Mouse (Mus musculus) embryonic facial prominence, embryonic 10.5 days (tissue): Measurements from ENCODE around the gene Art2b. TPM values are rescaled to one million over a fixed set of nuclear protein-coding genes. Genes with fewer than 3 reads are reported as not detected.
"Not testable (repeated sequence)": the region's sequence is repeated elsewhere in the genome, so short reads cannot be mapped to it uniquely, and the experiment has no call there.

ENCODE experiments used
- DNase-seq: peaks from one replicate; pipeline ENCODE4 v3.0.0-alpha.2; 2017; ENCODE audit warnings: low spot score
- H3K27ac ChIP-seq: fragments of 300-500 bp; sonication (generic); replicated peaks from 2 replicates; pipeline ENCODE4 v1.5.1; 2016; ENCODE audit warnings: mild to moderate bottlenecking
- H3K27me3 ChIP-seq: fragments of 300-500 bp; sonication (generic); replicated peaks from 2 replicates; pipeline ENCODE4 v1.6.1; 2016; ENCODE audit warnings: low read depth, mild to moderate bottlenecking; ENCODE audit not compliant: poor library complexity, severe bottlenecking
- H3K36me3 ChIP-seq: fragments of 300-500 bp; sonication (generic); replicated peaks from 2 replicates; pipeline ENCODE4 v1.6.1; 2016; ENCODE audit warnings: mild to moderate bottlenecking, moderate library complexity
- H3K4me1 ChIP-seq: fragments of 300-500 bp; sonication (generic); 2 replicates; pipeline ENCODE4 v1.6.1; 2016
- H3K4me3 ChIP-seq: fragments of 300-500 bp; sonication (generic); 2 replicates; pipeline ENCODE4 v1.5.1; 2016; ENCODE audit warnings: mild to moderate bottlenecking, moderate library complexity
- H3K9me3 ChIP-seq: fragments of 300-500 bp; sonication (generic); 2 replicates; pipeline ENCODE4 v1.6.1; 2016; ENCODE audit warnings: mild to moderate bottlenecking
- WGBS: fragments of 180-500 bp; shearing (Covaris S2); methylation state at CpG from one replicate; pipeline ENCODE4 v1.1.7; 2016; 5-methylcytosine and 5-hydroxymethylcytosine counted together
- polyA plus RNA-seq: library from polyadenylated mRNA; unstranded; fragments of >200 nt; fragmentation: Nextera tagmentation; extraction: Ambion mirVana; gene quantifications from 2 replicates; pipeline ENCODE4 v1.2.1, GENCODE M21; 2016

Art2b gene
- not detected in 2 replicates for polyA plus RNA-seq

GRCm38 (mm10) chr7:101585408-101585807 lies at the start of gene Art2b:
Art2b (minus strand) TSS chr7:101585600.
- DNase-seq, result no peak
- Histone ChIP-seq H3K36me3 (no peaks in the 10 kb centered on the region), H3K9me3 (no peaks in the 10 kb centered on the region), H3K27me3 (no peaks in the 10 kb centered on the region), H3K27ac (no peak within 1 kb of the TSS), H3K4me1 (no peaks in the 10 kb centered on the region), H3K4me3 (no peak within 1 kb of the TSS)
- WGBS, result 89% methylated on average over 5 of the region's 5 CpGs

GRCm38 (mm10) chr7:101634513-101634912 lies 49.1 kb upstream of the Art2b start:
- H3K27ac ChIP-seq, result no peak overlapping the region
- 82% methylated on average over 4 of the region's 4 CpGs for WGBS

GRCm38 (mm10) chr7:101633629-101634177 lies 48.3 kb upstream of the Art2b start:
- 85% methylated on average over 8 of the region's 8 CpGs for WGBS
- no peak overlapping the region for H3K27ac ChIP-seq
- H3K36me3 ChIP-seq, result no peaks in the 10 kb centered on the region
- H3K4me3 ChIP-seq, result no peak overlapping the region
- no peaks in the 10 kb centered on the region for H3K9me3 ChIP-seq
- DNase-seq, result no peak
- H3K4me1 ChIP-seq, result no peaks in the 10 kb centered on the region
- no peaks in the 10 kb centered on the region for H3K27me3 ChIP-seq

More at GRCm38 (mm10) chr7:101634513-101634912, 49.1 kb upstream of the Art2b start:
- Histone ChIP-seq H3K9me3 (no peaks in the 10 kb centered on the region), H3K36me3 (no peaks in the 10 kb centered on the region), H3K4me3 (no peak overlapping the region), H3K4me1 (no peaks in the 10 kb centered on the region), H3K27me3 (no peaks in the 10 kb centered on the region)
- DNase-seq, result no peak

GRCm38 (mm10) chr7:101628481-101628880 lies 43.1 kb upstream of the Art2b start:
- no peak for DNase-seq
- Histone ChIP-seq H3K27ac (no peak overlapping the region), H3K36me3 (no peaks in the 10 kb centered on the region), H3K27me3 (no peaks in the 10 kb centered on the region), H3K4me3 (no peak overlapping the region), H3K4me1 (no peaks in the 10 kb centered on the region), H3K9me3 (no peaks in the 10 kb centered on the region)
- 57% methylated on average over 2 of the region's 2 CpGs for WGBS

GRCm38 (mm10) chr7:101627166-101627565 lies 41.8 kb upstream of the Art2b start:
- not testable (repeated sequence) for H3K4me1 ChIP-seq, H3K36me3 ChIP-seq, H3K4me3 ChIP-seq, DNase-seq, H3K9me3 ChIP-seq, H3K27me3 ChIP-seq, H3K27ac ChIP-seq
- WGBS, result 69% methylated on average over 7 of the region's 7 CpGs

- Histone ChIP-seq H3K27ac (no peak overlapping the region), H3K4me1 (no peaks in the 10 kb centered on the region), H3K27me3 (no peaks in the 10 kb centered on the region), H3K9me3 (no peaks in the 10 kb centered on the region), H3K4me3 (no peak overlapping the region), H3K36me3 (no peaks in the 10 kb centered on the region)
- no peak for DNase-seq
- WGBS, result 86% methylated on average over 6 of the region's 6 CpGs
Measured at GRCm38 (mm10) chr7:101624283-101624682, 38.9 kb upstream of the Art2b start.

GRCm38 (mm10) chr7:101621861-101622260 lies 36.5 kb upstream of the Art2b start:
- H3K36me3 ChIP-seq, H3K4me3 ChIP-seq, H3K27me3 ChIP-seq, H3K9me3 ChIP-seq, DNase-seq, H3K27ac ChIP-seq, H3K4me1 ChIP-seq: not testable (repeated sequence)
- WGBS, result 87% methylated on average over 4 of the region's 4 CpGs

- Histone ChIP-seq H3K36me3 (no peaks in the 10 kb centered on the region), H3K4me1 (no peaks in the 10 kb centered on the region), H3K4me3 (no peak overlapping the region), H3K27me3 (no peaks in the 10 kb centered on the region), H3K27ac (no peak overlapping the region), H3K9me3 (no peaks in the 10 kb centered on the region)
- 30% methylated on average over 4 of the region's 4 CpGs for WGBS
- DNase-seq, result peak; percentile 49
Measured at GRCm38 (mm10) chr7:101620373-101620772, 35.0 kb upstream of the Art2b start.

GRCm38 (mm10) chr7:101618273-101618672 lies 32.9 kb upstream of the Art2b start:
- Histone ChIP-seq H3K27me3 (no peaks in the 10 kb centered on the region), H3K4me1 (no peaks in the 10 kb centered on the region)
- WGBS, result 87% methylated on average over 7 of the region's 7 CpGs

GRCm38 (mm10) chr7:101617438-101618165 lies 32.2 kb upstream of the Art2b start:
- 66% methylated on average over 10 of the region's 10 CpGs for WGBS

More at GRCm38 (mm10) chr7:101618273-101618672, 32.9 kb upstream of the Art2b start:
- no peak overlapping the region for H3K4me3 ChIP-seq
- no peak for DNase-seq
- H3K27ac ChIP-seq, result no peak overlapping the region
- no peaks in the 10 kb centered on the region for H3K36me3 ChIP-seq
- H3K9me3 ChIP-seq, result no peaks in the 10 kb centered on the region

GRCm38 (mm10) chr7:101616136-101616835 lies 30.9 kb upstream of the Art2b start:
- DNase-seq, result no peak
- Histone ChIP-seq H3K36me3 (no peaks in the 10 kb centered on the region), H3K27me3 (no peaks in the 10 kb centered on the region), H3K27ac (no peak overlapping the region), H3K4me3 (no peak overlapping the region), H3K4me1 (no peaks in the 10 kb centered on the region), H3K9me3 (no peaks in the 10 kb centered on the region)
- 81% methylated on average over 6 of the region's 6 CpGs for WGBS

More at GRCm38 (mm10) chr7:101617438-101618165, 32.2 kb upstream of the Art2b start:
- no peaks in the 10 kb centered on the region for H3K4me1 ChIP-seq
- no peak overlapping the region for H3K27ac ChIP-seq
- H3K9me3 ChIP-seq, result no peaks in the 10 kb centered on the region
- DNase-seq, result no peak
- H3K36me3 ChIP-seq, result no peaks in the 10 kb centered on the region
- no peak overlapping the region for H3K4me3 ChIP-seq
- no peaks in the 10 kb centered on the region for H3K27me3 ChIP-seq

GRCm38 (mm10) chr7:101615406-101615805 lies 30.0 kb upstream of the Art2b start:
- DNase-seq, result no peak
- WGBS, result 81% methylated on average over 7 of the region's 7 CpGs
- H3K4me3 ChIP-seq, result no peak overlapping the region
- no peaks in the 10 kb centered on the region for H3K27me3 ChIP-seq
- no peaks in the 10 kb centered on the region for H3K9me3 ChIP-seq
- no peak overlapping the region for H3K27ac ChIP-seq
- H3K36me3 ChIP-seq, result no peaks in the 10 kb centered on the region
- no peaks in the 10 kb centered on the region for H3K4me1 ChIP-seq
